Mouse (Mus musculus) lung, postnatal 0 days (tissue): ENCODE measurements around the gene Myh2.
A peak's percentile ranks its signal among the peaks of the same experiment; 100 is the strongest.

ENCODE experiments used
- CTCF ChIP-seq: IDR thresholded peaks from 2 replicates; pipeline ENCODE4 v1.5.1; 2016; ENCODE audit warnings: antibody characterized with exemption, mild to moderate bottlenecking
- EP300 ChIP-seq: IDR thresholded peaks from 2 replicates; pipeline ENCODE4 v1.6.1; 2016; ENCODE audit warnings: antibody characterized with exemption, mild to moderate bottlenecking, control low read depth

GRCm38 (mm10) chr11:67235639-67236358 lies 65.0 kb downstream of the Myh2 start:
- TF ChIP-seq CTCF (peak; percentile 69), EP300 (no peak)
